In the genomic region with DNA sequence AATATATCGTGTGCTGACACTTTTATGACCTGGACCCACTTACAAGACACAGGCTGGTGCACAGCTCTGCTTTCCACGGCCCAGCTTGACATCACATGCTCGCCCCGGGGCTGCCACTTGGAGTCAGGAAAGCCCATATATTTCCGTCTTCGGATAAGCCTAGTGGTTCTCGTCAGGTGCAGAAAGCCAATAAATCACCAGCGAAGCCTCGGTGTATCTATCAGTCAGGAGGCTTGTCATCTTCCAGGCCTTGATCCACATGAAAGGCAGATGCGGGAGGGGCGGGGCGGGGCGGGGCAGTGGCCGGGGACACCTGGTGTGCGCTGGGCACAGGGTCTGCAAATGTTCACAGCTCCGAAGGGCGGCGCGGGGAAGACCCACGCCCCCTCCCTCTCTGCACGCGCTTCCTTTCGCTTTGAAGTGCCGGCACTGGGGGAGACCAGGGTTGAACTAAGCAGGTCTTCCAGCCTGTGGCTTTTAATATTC, we compare ENCODE assay signal across 10 mouse cellular contexts. TPM values are rescaled to one million over a fixed set of nuclear protein-coding genes. Genes with fewer than 3 reads are reported as not detected.
A peak's percentile ranks its signal among the peaks of the same experiment; 100 is the strongest.
DNase-seq lines count a peak whose midpoint lies in the region; ATAC-seq lines count a peak whose summit lies in the region.
"Had no signal": no experiment of that assay in that cellular context is flagged by ENCODE, and none has a peak within 500 bp of the region (broad histone marks: within the 10 kb centered on the region; RNA-seq: fewer than 3 reads in every experiment).

No protein-coding gene starts in this region.

- H3K9me3 ChIP-seq in kidney, embryonic 15.5 days (replicated peaks) = no peaks in the 10 kb centered on the region
- no peaks in the 10 kb centered on the region for H3K9me3 ChIP-seq in embryonic facial prominence, embryonic 11.5 days (replicated peaks; ENCODE audit: control insufficient read depth, low read length)
- no peaks in the 10 kb centered on the region for H3K9me3 ChIP-seq in hindbrain, embryonic 16.5 days (ENCODE audit: control insufficient read depth, low read length)
- no peaks in the 10 kb centered on the region for H3K9me3 ChIP-seq in midbrain, embryonic 16.5 days (replicated peaks; ENCODE audit: control insufficient read depth, low read length, poor library complexity, severe bottlenecking)

- no peaks in the 10 kb centered on the region for H3K36me3 ChIP-seq in kidney, embryonic 15.5 days
- no peaks in the 10 kb centered on the region for H3K36me3 ChIP-seq in embryonic facial prominence, embryonic 11.5 days (replicated peaks; ENCODE audit: control insufficient read depth, insufficient read depth, low read depth, low read length)
- no peaks in the 10 kb centered on the region for H3K36me3 ChIP-seq in hindbrain, embryonic 16.5 days (ENCODE audit: control insufficient read depth, insufficient read depth, low read length)
- no peaks in the 10 kb centered on the region for H3K36me3 ChIP-seq in midbrain, embryonic 16.5 days (ENCODE audit: control insufficient read depth, insufficient read depth, low read length)

- H3K27ac ChIP-seq in kidney, embryonic 15.5 days = no peak overlapping the region
- H3K27ac ChIP-seq in embryonic facial prominence, embryonic 11.5 days (replicated peaks; ENCODE audit: low read depth, low read length) = no peak overlapping the region
- H3K27ac ChIP-seq in hindbrain, embryonic 16.5 days (ENCODE audit: low read depth, low read length) = no peak overlapping the region
- H3K27ac ChIP-seq in midbrain, embryonic 16.5 days (ENCODE audit: low read length) = peak overlapping the region; percentile 44; the same call in 1 of the 2 replicates

- H3K4me1 ChIP-seq in kidney, embryonic 15.5 days = peaks cover 17% of the 10 kb centered on the region
- no peaks in the 10 kb centered on the region; the same call in 1 of the 2 replicates for H3K4me1 ChIP-seq in embryonic facial prominence, embryonic 11.5 days (ENCODE audit: control insufficient read depth, insufficient read depth, low read length)
- peaks cover 8% of the 10 kb centered on the region for H3K4me1 ChIP-seq in hindbrain, embryonic 16.5 days (ENCODE audit: control insufficient read depth, insufficient read depth, low read depth, low read length)
- H3K4me1 ChIP-seq in midbrain, embryonic 16.5 days (ENCODE audit: control insufficient read depth, insufficient read depth, low read length) = peaks cover 11% of the 10 kb centered on the region; the same call in 1 of the 2 replicates

- 1% methylated on average over 24 of the region's 24 CpGs for WGBS in kidney, embryonic 15.5 days
- 8% methylated on average over 24 of the region's 24 CpGs for WGBS in embryonic facial prominence, embryonic 11.5 days
- 3% methylated on average over 24 of the region's 24 CpGs for WGBS in hindbrain, embryonic 16.5 days
- WGBS in midbrain, embryonic 16.5 days = 7% methylated on average over 23 of the region's 24 CpGs

- H3K4me2 ChIP-seq in kidney, embryonic 15.5 days = peak overlapping the region; percentile 67
- H3K4me2 ChIP-seq in embryonic facial prominence, embryonic 11.5 days (ENCODE audit: low read depth, low read length) = peak overlapping the region; percentile 46
- H3K4me2 ChIP-seq in hindbrain, embryonic 16.5 days (ENCODE audit: low read length) = peak overlapping the region; percentile 76
- H3K4me2 ChIP-seq in midbrain, embryonic 16.5 days (ENCODE audit: low read length) = peak overlapping the region; percentile 71

- peak overlapping the region; percentile 35 for H3K4me3 ChIP-seq in kidney, embryonic 15.5 days (replicated peaks)
- no peak overlapping the region for H3K4me3 ChIP-seq in embryonic facial prominence, embryonic 11.5 days (ENCODE audit: low read depth, low read length)
- peak overlapping the region; percentile 39 for H3K4me3 ChIP-seq in hindbrain, embryonic 16.5 days (ENCODE audit: low read length)
- H3K4me3 ChIP-seq in midbrain, embryonic 16.5 days (ENCODE audit: low read depth, low read length) = peak overlapping the region; percentile 36

- no peak overlapping the region for H3K9ac ChIP-seq in kidney, embryonic 15.5 days
- 0 out of 2 replicates have a peak overlapping the region, but pooled peaks have one; percentile 25 for H3K9ac ChIP-seq in embryonic facial prominence, embryonic 11.5 days (replicated peaks; ENCODE audit: low read length)
- H3K9ac ChIP-seq in hindbrain, embryonic 16.5 days (ENCODE audit: low read depth, low read length) = peak overlapping the region; percentile 41
- H3K9ac ChIP-seq in midbrain, embryonic 16.5 days (ENCODE audit: low read depth, low read length) = peak overlapping the region; percentile 60

- H3K27me3 ChIP-seq in kidney, embryonic 15.5 days = 0 out of 2 replicates have a peak, but pooled peaks cover 5% of the 10 kb centered on the region
- H3K27me3 ChIP-seq in embryonic facial prominence, embryonic 11.5 days (ENCODE audit: control insufficient read depth, insufficient read depth, low read length) = no peaks in the 10 kb centered on the region
- no peaks in the 10 kb centered on the region for H3K27me3 ChIP-seq in hindbrain, embryonic 16.5 days (replicated peaks; ENCODE audit: control insufficient read depth, insufficient read depth, low read length)
- no peaks in the 10 kb centered on the region for H3K27me3 ChIP-seq in midbrain, embryonic 16.5 days (ENCODE audit: control insufficient read depth, insufficient read depth, low read depth, low read length)
- H3K27me3 ChIP-seq: Patski had no signal

- ATAC-seq in kidney, embryonic 15.5 days (replicated peaks; ENCODE audit: low FRiP score) = peak; percentile 78
- ATAC-seq in embryonic facial prominence, embryonic 11.5 days (replicated peaks; ENCODE audit: insufficient number of reproducible peaks, low FRiP score, low TSS enrichment, low read depth) = peak; percentile 44; the same call in 1 of the 2 replicates
- peak; percentile 87 for ATAC-seq in hindbrain, embryonic 16.5 days
- ATAC-seq in midbrain, embryonic 16.5 days = peak; percentile 96
- ATAC-seq: Patski had no signal

- no peak for DNase-seq in kidney, postnatal 10 days
- peak; percentile 38 for DNase-seq in embryonic facial prominence, embryonic 11.5 days (ENCODE audit: low spot score)
- DNase-seq in left cerebral cortex, adult 18-20 months (ENCODE audit: low spot score in 2 of 2) = no peak
- DNase-seq in urinary bladder, postnatal 25 days (ENCODE audit: low spot score) = no peak
- DNase-seq in frontal cortex, postnatal 25 days (ENCODE audit: low spot score in 2 of 2) = no peak

RNA-seq across cellular contexts. Expression of a gene that starts 48.1 kb away (rescaled TPM):
- 27.5 and 28.8 TPM in 2 replicates for polyA plus RNA-seq in kidney, embryonic 15.5 days (2015; fragmentation: Nextera tagmentation; extraction: Ambion mirVana)
- not detected in 2 replicates for polyA plus RNA-seq in embryonic facial prominence, embryonic 11.5 days (2014; fragmentation: Nextera tagmentation; extraction: Ambion mirVana)
- not detected in 2 replicates for polyA plus RNA-seq in hindbrain, embryonic 16.5 days (2015; fragmentation: Nextera tagmentation; extraction: Ambion mirVana)
- polyA plus RNA-seq in midbrain, embryonic 16.5 days (2015; fragmentation: Nextera tagmentation; extraction: Ambion mirVana) = not detected in 2 replicates
- not detected for total RNA-seq in left cerebral cortex, adult 18-20 months (2021)
- total RNA-seq: hematopoietic stem cell, adult 5-6 weeks had no signal
- polyA plus RNA-seq: Patski had no signal

Comparison
In these comparisons a context has a peak if more than half of its experiments do, and no peak if none do; other contexts are left out.
1. ATAC-seq: peak in every context shown above with its lines; median percentile 96 in midbrain, embryonic 16.5 days; 87 in hindbrain, embryonic 16.5 days; 78 in kidney, embryonic 15.5 days; 44 in embryonic facial prominence, embryonic 11.5 days.
2. RNA of a gene that starts 48.1 kb away (polyA plus RNA-seq): 27.5 to 28.8 TPM in kidney, embryonic 15.5 days; not detected in hindbrain, embryonic 16.5 days, not detected in embryonic facial prominence, embryonic 11.5 days and not detected in midbrain, embryonic 16.5 days; every median in the first group is over 10 times any median in the second.
3. Peak in every context shown above with its lines, with median percentiles within 50 percentile points of each other: H3K4me2 ChIP-seq.